Mouse (Mus musculus) testis, adult 2 months (tissue): Measurements from ENCODE around the gene Dock2. TPM values are rescaled to one million over a fixed set of nuclear protein-coding genes. Genes with fewer than 3 reads are reported as not detected.
"Not testable (repeated sequence)": the region's sequence is repeated elsewhere in the genome, so short reads cannot be mapped to it uniquely, and the experiment has no call there.

Experiments
- H3K27ac ChIP-seq: fragments of 200-500 bp; 2 replicates; pipeline ENCODE4 v1.5.1; 2012; ENCODE audit warnings: low read depth, low read length; ENCODE audit not compliant: control insufficient read depth, insufficient read depth
- H3K27me3 ChIP-seq: fragments of 200-500 bp; 2 replicates; pipeline ENCODE4 v1.6.1; 2012; ENCODE audit warnings: mild to moderate bottlenecking, low read length, moderate library complexity; ENCODE audit not compliant: control insufficient read depth, insufficient read depth
- H3K36me3 ChIP-seq: fragments of 200-500 bp; 2 replicates; pipeline ENCODE4 v1.6.1; 2012; ENCODE audit warnings: mild to moderate bottlenecking, low read length; ENCODE audit not compliant: control insufficient read depth, insufficient read depth
- H3K4me1 ChIP-seq: fragments of 200-500 bp; 2 replicates; pipeline ENCODE4 v1.6.1; 2012; ENCODE audit warnings: low read length; ENCODE audit not compliant: control insufficient read depth, insufficient read depth
- H3K4me3 ChIP-seq: fragments of 200-500 bp; 2 replicates; pipeline ENCODE4 v1.5.1; 2012; ENCODE audit warnings: low read depth, mild to moderate bottlenecking, low read length, moderate library complexity, mixed read lengths; ENCODE audit not compliant: control insufficient read depth
- CTCF ChIP-seq: fragments of 200-500 bp; IDR thresholded peaks from 2 replicates; pipeline ENCODE4 v1.5.1; 2012; ENCODE audit warnings: low read depth, mild to moderate bottlenecking, inconsistent platforms, low read length, moderate library complexity; ENCODE audit not compliant: control insufficient read depth, insufficient read depth, insufficient replicate concordance
- POLR2A ChIP-seq: fragments of 200-500 bp; IDR thresholded peaks from 2 replicates; pipeline ENCODE4 v1.6.1; 2012; ENCODE audit warnings: low read depth, mild to moderate bottlenecking, inconsistent platforms, low read length, moderate library complexity; ENCODE audit not compliant: control insufficient read depth
- polyA plus RNA-seq: library from polyadenylated mRNA; depleted of rRNA; stranded (reverse); fragments of >200 nt; gene quantifications from 2 replicates; pipeline ENCODE4 v1.2.3, GENCODE M21; 2012

Gene Dock2
- polyA plus RNA-seq, 1 experiment, result 1.7 TPM

DNA sequence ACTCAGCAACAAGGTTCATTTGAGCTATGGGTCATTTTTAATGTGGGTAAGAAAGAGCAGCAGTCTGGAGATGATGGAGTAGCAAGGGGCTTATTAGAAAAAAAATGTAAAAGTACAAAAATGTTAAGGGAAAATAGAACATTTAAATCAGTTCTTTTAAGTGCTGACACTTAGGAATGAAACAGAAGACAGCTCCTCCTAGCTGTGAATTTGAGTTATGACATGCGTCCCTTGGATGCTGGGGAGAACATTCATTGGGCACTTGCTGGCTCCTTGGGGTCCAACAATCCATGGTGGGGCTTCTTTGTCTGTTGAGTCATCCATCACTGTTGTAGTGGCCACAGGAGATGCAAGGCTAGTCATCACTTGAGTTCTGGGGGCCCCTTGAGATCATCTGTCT lies 556.5 kb downstream of the Dock2 start:
- H3K27me3 ChIP-seq, result no peaks in the 10 kb centered on the region
- peaks cover 9% of the 10 kb centered on the region for H3K4me1 ChIP-seq
- TF ChIP-seq CTCF, result no peak
- no peak overlapping the region for H3K4me3 ChIP-seq
- no peak overlapping the region for H3K27ac ChIP-seq
- no peaks in the 10 kb centered on the region for H3K36me3 ChIP-seq

DNA sequence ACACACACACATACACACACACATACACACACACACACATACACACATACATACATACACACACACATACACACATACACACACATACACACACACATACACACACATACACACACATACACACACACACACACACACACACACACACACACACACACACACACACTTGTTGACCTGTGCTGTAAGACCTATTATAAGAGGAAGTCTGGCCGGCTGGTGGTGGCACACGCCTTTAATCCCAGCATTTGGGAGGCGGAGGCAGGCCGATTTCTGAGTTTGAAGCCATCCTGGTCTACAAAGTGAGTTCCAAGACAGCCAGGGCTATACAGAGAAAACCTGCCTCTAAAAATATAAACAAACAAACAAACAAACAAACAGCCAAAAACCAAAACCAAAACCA lies 563.1 kb downstream of the Dock2 start:
- H3K36me3 ChIP-seq, H3K4me3 ChIP-seq, H3K4me1 ChIP-seq, H3K27ac ChIP-seq, H3K27me3 ChIP-seq: not testable (repeated sequence)

DNA sequence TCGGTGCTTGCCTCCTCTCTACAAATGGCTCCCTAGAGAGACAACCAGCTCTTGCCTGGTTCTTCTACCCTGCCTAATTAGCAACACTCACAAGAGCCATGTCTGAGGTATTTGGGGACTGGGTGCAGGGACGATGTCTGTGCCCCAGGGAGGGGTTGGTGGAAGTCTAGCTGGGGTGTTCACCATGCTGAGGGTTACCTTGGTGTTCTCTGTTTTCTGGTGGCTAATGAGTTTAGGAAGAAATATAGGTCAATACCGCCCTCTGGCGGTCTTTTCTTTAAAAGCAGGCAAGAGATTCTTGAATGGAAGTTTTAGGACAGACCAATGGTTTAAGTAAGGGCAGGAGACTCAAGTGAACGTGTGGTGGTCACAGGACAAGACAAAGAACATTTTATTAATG lies 570.8 kb downstream of the Dock2 start:
- no peak for TF ChIP-seq POLR2A
- no peak for TF ChIP-seq CTCF
- Histone ChIP-seq H3K4me1 (no peaks in the 10 kb centered on the region), H3K27ac (no peak overlapping the region), H3K36me3 (no peaks in the 10 kb centered on the region), H3K27me3 (no peaks in the 10 kb centered on the region), H3K4me3 (no peak overlapping the region)

DNA sequence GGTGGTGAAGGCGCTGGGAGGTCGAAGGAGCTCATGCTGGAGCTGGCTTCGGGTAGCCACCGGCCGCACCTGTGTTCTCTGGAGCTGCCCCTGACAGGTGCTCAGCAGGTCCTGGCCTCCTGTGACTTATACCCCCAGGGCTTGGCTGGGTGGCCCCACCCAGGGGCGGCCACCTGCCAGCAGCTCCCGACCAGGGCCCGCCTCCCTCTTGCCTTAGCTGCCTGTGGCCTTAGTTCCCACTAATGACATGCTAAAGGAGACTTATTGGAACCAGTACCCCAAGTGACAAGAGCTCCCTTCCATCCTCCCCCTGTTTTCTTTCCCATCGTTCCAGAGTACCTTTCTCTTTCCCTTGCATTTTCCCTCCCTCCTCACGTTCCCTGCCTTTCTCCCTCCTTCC lies 575.7 kb downstream of the Dock2 start, which contains the start of gene Foxi1:
Gene Foxi1, minus strand, starts transcription at position 101 of the 400 bp plus-strand sequence.
- TF ChIP-seq POLR2A (no peak), CTCF (no peak)
- Histone ChIP-seq H3K36me3 (no peaks in the 10 kb centered on the region), H3K4me3 (no peak within 1 kb of the TSS), H3K27me3 (no peaks in the 10 kb centered on the region), H3K27ac (no peak within 1 kb of the TSS), H3K4me1 (no peaks in the 10 kb centered on the region; the same call in 1 of the 2 replicates)

DNA sequence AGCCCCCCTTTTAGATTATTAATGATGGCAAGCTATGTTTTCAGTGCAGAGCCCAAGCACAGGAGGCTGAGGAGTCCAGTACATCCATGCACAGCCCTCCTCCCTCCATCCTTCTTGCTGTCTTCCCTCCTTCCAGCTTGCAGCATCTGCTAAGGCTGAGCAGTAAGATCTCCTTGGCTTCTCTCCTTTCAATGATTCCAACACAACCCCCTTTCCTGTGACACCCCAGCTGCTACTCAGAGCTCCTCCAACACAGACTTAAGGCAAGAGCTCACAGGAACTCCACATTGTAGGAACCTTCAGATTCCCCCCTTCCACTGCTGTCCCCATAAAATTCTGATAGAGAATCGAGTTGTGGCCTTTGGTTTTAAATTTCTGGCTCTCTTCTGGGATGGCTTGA lies 580.9 kb downstream of the Dock2 start:
- H3K27me3 ChIP-seq, result no peaks in the 10 kb centered on the region
- H3K36me3 ChIP-seq, result no peaks in the 10 kb centered on the region
- H3K27ac ChIP-seq, result no peak overlapping the region
- TF ChIP-seq POLR2A (no peak), CTCF (no peak)
- H3K4me3 ChIP-seq, result no peak overlapping the region
- H3K4me1 ChIP-seq, result no peaks in the 10 kb centered on the region; the same call in 1 of the 2 replicates

DNA sequence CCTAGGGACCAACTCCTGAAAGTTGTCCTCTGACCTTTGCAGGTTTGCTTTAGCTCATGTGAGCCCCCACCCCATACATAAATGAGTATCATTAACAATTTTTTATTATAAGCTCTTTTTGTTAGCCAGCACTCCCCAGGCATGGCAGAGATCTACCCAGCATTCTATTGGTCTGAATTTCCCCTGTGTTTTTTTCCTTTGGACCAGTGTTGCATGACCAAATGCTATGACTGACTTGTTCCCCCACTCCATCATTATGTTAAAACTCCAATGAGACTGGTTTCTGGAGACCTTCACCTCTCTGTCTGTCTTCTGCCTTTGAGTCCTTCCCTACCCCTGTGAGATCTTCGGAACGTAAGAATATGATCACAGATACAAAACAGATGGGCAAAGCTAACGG lies 588.5 kb downstream of the Dock2 start:
- no peak for TF ChIP-seq CTCF
- no peak for TF ChIP-seq POLR2A
- Histone ChIP-seq H3K27ac (no peak overlapping the region), H3K27me3 (no peaks in the 10 kb centered on the region), H3K36me3 (no peaks in the 10 kb centered on the region), H3K4me1 (no peaks in the 10 kb centered on the region), H3K4me3 (no peak overlapping the region)

DNA sequence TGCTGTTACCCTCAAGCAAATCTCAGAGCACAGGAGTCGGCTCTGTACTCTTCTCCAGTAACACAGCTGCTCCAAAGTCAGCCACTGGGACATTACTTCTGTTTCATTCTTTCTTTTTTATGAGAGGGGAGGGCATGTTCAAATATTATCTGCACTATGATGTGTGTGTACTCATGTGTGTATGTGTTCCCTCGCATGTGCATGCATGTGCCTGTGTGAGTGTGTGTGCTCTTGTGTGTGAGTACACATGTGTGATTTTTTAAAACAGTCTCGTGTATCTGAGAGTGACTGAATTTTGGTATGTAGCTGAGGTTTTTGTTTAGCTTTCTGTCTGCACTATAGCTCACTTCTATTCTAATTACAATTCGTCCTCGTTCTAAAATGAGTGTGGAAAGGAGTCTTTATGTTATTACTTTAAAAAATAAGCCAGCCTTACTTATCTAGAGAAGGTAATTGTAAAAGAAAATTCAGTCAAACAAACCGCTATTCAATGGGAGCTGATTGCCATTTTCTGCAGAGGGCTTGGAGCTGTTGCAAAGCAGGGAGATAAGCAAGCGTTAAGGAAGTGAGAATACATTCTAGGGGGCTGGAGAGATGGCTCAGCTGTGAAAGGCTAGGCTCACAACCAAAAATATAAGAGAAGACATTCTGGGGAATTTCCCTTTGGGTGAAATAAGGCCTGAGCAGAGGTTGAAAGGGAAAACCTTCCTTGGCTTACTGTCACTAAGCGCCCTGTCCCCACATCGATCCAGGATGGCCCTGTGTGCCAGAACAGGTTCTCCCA lies 589.3 kb downstream of the Dock2 start:
- Histone ChIP-seq H3K27ac (no peak overlapping the region), H3K36me3 (no peaks in the 10 kb centered on the region), H3K27me3 (no peaks in the 10 kb centered on the region), H3K4me3 (no peak overlapping the region), H3K4me1 (no peaks in the 10 kb centered on the region)
- no peak for TF ChIP-seq CTCF

DNA sequence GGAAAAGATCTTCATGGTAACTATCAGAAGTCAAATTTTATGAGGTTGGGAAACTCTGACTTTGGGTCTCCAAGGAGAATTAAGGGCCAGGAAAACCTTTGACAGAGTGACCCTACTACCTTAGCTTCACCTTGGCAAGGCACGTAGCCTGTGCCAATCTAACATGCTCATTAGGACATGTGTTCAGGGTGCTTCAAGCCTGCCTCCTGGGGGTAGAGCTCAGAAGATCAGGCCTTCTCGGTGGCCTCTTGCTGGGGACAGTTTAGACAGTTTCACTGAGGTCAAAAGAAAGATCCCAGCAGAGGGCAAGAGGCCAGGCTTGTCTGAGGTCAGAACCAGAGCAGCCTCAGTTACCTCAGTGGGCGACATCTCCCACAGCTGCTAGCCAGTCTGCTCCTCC lies 590.0 kb downstream of the Dock2 start:
- TF ChIP-seq CTCF (0 out of 2 replicates have a peak, but pooled peaks have one; percentile 13), POLR2A (no peak)
- Histone ChIP-seq H3K36me3 (no peaks in the 10 kb centered on the region), H3K27ac (no peak overlapping the region), H3K4me1 (no peaks in the 10 kb centered on the region), H3K27me3 (no peaks in the 10 kb centered on the region), H3K4me3 (no peak overlapping the region)
